7 mouse cellular contexts compared by ENCODE assay signal in genomic region chrX:50605517-50605916, GRCm38 (mm10).
A peak's percentile ranks its signal among the peaks of the same experiment; 100 is the strongest.
DNase-seq lines count a peak whose midpoint lies in the region; ATAC-seq and TF ChIP-seq lines count a peak whose summit lies in the region.
"Not testable (repeated sequence)": the region's sequence is repeated elsewhere in the genome, so short reads cannot be mapped to it uniquely, and the experiment has no call there.

No protein-coding gene starts in this region.

- not testable (repeated sequence) for TF ChIP-seq POLR2A in heart, adult 2 months (IDR thresholded peaks at IDR 0.05; ENCODE audit: insufficient read depth, low read depth, low read length)

- not testable (repeated sequence) for H3K36me3 ChIP-seq in embryonic facial prominence, embryonic 11.5 days (replicated peaks; ENCODE audit: control insufficient read depth, insufficient read depth, low read depth, low read length); heart, adult 2 months (ENCODE audit: control insufficient read depth, insufficient read depth, low read length); hindbrain, embryonic 16.5 days (ENCODE audit: control insufficient read depth, insufficient read depth, low read length); limb, embryonic 11.5 days (ENCODE audit: control insufficient read depth, insufficient read depth, low read length); macrophage (ENCODE audit: inconsistent target); neural tube, embryonic 13.5 days

- H3K9ac ChIP-seq in embryonic facial prominence, embryonic 11.5 days (replicated peaks; ENCODE audit: low read length); heart, adult 2 months (ENCODE audit: low read depth, low read length); hindbrain, embryonic 16.5 days (ENCODE audit: low read depth, low read length); limb, embryonic 11.5 days (ENCODE audit: low read length); neural tube, embryonic 13.5 days: not testable (repeated sequence)

- TF ChIP-seq EP300 in heart, adult 2 months (IDR thresholded peaks at IDR 0.05; ENCODE audit: insufficient read depth, low read depth, low read length): not testable (repeated sequence)

- not testable (repeated sequence) for H3K79me2 ChIP-seq in heart, adult 2 months (replicated peaks; ENCODE audit: control insufficient read depth, insufficient read depth, low read length); macrophage (ENCODE audit: inconsistent target)

- not testable (repeated sequence) for H3K4me3 ChIP-seq in embryonic facial prominence, embryonic 11.5 days (ENCODE audit: low read depth, low read length); hindbrain, embryonic 16.5 days (ENCODE audit: low read length); limb, embryonic 11.5 days (ENCODE audit: low read depth, low read length); macrophage (ENCODE audit: inconsistent target); neural tube, embryonic 13.5 days
- H3K4me3 ChIP-seq in heart, adult 2 months: peak overlapping the region; percentile 36

- H3K9me3 ChIP-seq in embryonic facial prominence, embryonic 11.5 days (replicated peaks; ENCODE audit: control insufficient read depth, low read length); hindbrain, embryonic 16.5 days (ENCODE audit: control insufficient read depth, low read length); limb, embryonic 11.5 days (ENCODE audit: control insufficient read depth, low read length); neural tube, embryonic 13.5 days: not testable (repeated sequence)

- CTCF ChIA-PET in Patski (lab: Charles Lee): interaction anchor here (1.0 to 1.5 kb wide), 3 partner anchors 12 to 25 kb away, joined by 3 to 6 read pairs (median 3); no protein-coding TSS in a partner anchor

- in situ Hi-C loops in Patski (cut with MboI; ENCODE audit: low pct_unique_long_range_greater_than_20kb): not testable (repeated sequence)

- WGBS in embryonic facial prominence, embryonic 11.5 days: 53% methylated on average over 2 of the region's 2 CpGs
- whole genome bisulfite sequencing in heart, adult 2 months: 53% methylated on average over 2 of the region's 2 CpGs
- 68% methylated on average over 2 of the region's 2 CpGs for WGBS in hindbrain, embryonic 16.5 days
- WGBS in limb, embryonic 11.5 days: 53% methylated on average over 2 of the region's 2 CpGs
- 48% methylated on average over 2 of the region's 2 CpGs for WGBS in macrophage (ENCODE audit: missing documents)
- 65% methylated on average over 2 of the region's 2 CpGs for WGBS in neural tube, embryonic 13.5 days

- H3K27ac ChIP-seq in embryonic facial prominence, embryonic 11.5 days (replicated peaks; ENCODE audit: low read depth, low read length); hindbrain, embryonic 16.5 days (ENCODE audit: low read depth, low read length); limb, embryonic 11.5 days (replicated peaks; ENCODE audit: low read depth, low read length); neural tube, embryonic 13.5 days (replicated peaks): not testable (repeated sequence)
- peak overlapping the region; percentile 69 for H3K27ac ChIP-seq in heart, adult 2 months
- H3K27ac ChIP-seq in macrophage: peak overlapping the region; percentile 45

- ATAC-seq in Patski: peak; percentile 65
- ATAC-seq in embryonic facial prominence, embryonic 11.5 days (replicated peaks; ENCODE audit: insufficient number of reproducible peaks, low FRiP score, low TSS enrichment, low read depth); limb, embryonic 11.5 days (ENCODE audit: insufficient number of reproducible peaks, low FRiP score, low TSS enrichment, low read depth): not testable (repeated sequence)
- peak; percentile 82 for ATAC-seq in hindbrain, embryonic 16.5 days
- ATAC-seq in neural tube, embryonic 13.5 days (ENCODE audit: low read depth): peak; percentile 71; the same call in 1 of the 2 replicates

- intact Hi-C loops in heart, adult 2 months (cut with DNase I): not testable (repeated sequence)

- POLR2A ChIA-PET in Patski (lab: Charles Lee): not testable (repeated sequence)

- not testable (repeated sequence) for H3K4me1 ChIP-seq in embryonic facial prominence, embryonic 11.5 days (ENCODE audit: control insufficient read depth, insufficient read depth, low read length); heart, adult 2 months (ENCODE audit: control insufficient read depth, insufficient read depth, low read length); hindbrain, embryonic 16.5 days (ENCODE audit: control insufficient read depth, insufficient read depth, low read depth, low read length); limb, embryonic 11.5 days (ENCODE audit: control insufficient read depth, insufficient read depth, low read length); neural tube, embryonic 13.5 days (replicated peaks)

- H3K27me3 ChIP-seq in Patski; embryonic facial prominence, embryonic 11.5 days (ENCODE audit: control insufficient read depth, insufficient read depth, low read length); heart, adult 2 months (ENCODE audit: control insufficient read depth, insufficient read depth, low read length); hindbrain, embryonic 16.5 days (replicated peaks; ENCODE audit: control insufficient read depth, insufficient read depth, low read length); limb, embryonic 11.5 days (ENCODE audit: control insufficient read depth, insufficient read depth, low read length); neural tube, embryonic 13.5 days: not testable (repeated sequence)

- not testable (repeated sequence) for H3K4me2 ChIP-seq in embryonic facial prominence, embryonic 11.5 days (ENCODE audit: low read depth, low read length); hindbrain, embryonic 16.5 days (ENCODE audit: low read length); limb, embryonic 11.5 days (ENCODE audit: low read depth, severe bottlenecking)
- 0 out of 2 replicates have a peak overlapping the region, but pooled peaks have one; percentile 22 for H3K4me2 ChIP-seq in neural tube, embryonic 13.5 days

- not testable (repeated sequence) for DNase-seq in Patski (ENCODE audit: low read depth, low spot score)
- DNase-seq in embryonic facial prominence, embryonic 11.5 days (ENCODE audit: low spot score): peak; percentile 57
- peak in 1 of 2 experiments; percentile 81 for DNase-seq in heart, adult 2 months
- DNase-seq in limb, embryonic 11.5 days (ENCODE audit: low spot score): peak; percentile 50

- peak; percentile 66 for TF ChIP-seq CTCF in Patski (IDR thresholded peaks at IDR 0.05)
- peak; percentile 69 for TF ChIP-seq CTCF in heart, adult 2 months (IDR thresholded peaks at IDR 0.05)
